Comparison of ENCODE assay signal across 8 mouse cellular contexts in the genomic region with DNA sequence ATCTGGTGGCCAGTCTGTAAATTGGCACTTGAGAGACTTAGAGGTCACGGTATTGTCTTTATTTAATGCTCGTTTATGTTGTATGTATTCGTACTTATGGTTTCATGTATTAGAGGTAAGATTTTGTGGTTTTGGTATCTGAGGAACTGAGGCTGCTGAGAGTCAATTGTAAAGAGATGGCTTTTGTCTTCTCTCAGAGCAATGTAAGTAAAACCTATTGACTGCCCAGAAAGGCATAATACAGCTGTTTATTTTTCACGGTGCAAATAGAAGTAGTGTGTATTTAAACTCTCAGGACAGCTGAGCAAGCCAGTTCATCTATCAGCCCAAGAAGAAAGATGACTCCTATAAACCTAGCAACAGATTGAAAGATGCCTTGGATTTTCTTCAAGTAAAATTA. TPM values are rescaled to one million over a fixed set of nuclear protein-coding genes. Genes with fewer than 3 reads are reported as not detected.
DNase-seq lines count a peak whose midpoint lies in the region; ATAC-seq and TF ChIP-seq lines count a peak whose summit lies in the region.

No protein-coding gene starts in this region.

- peaks cover 16% of the 10 kb centered on the region for H3K36me3 ChIP-seq in forebrain, embryonic 13.5 days (ENCODE audit: poor library complexity, severe bottlenecking)
- H3K36me3 ChIP-seq in liver, embryonic 15.5 days (replicated peaks), result peaks cover 20% of the 10 kb centered on the region

- intact Hi-C loops in gastrocnemius, adult 2 months (cut with DNase I), result loop anchor here (2.0 kb wide), 1 partner anchor 62 kb away; a partner anchor contains a TSS
- intact Hi-C loops in gastrocnemius, postnatal 14 days (cut with DNase I; ENCODE audit: low total_unique reads), result no loop called here

- peak overlapping the region; percentile 100 for H3K9ac ChIP-seq in forebrain, embryonic 13.5 days
- peak overlapping the region; percentile 99 for H3K9ac ChIP-seq in liver, embryonic 15.5 days

- no peak for DNase-seq in gastrocnemius, adult 2 months
- no peak for DNase-seq in gastrocnemius, postnatal 14 days
- peak; percentile 68 for DNase-seq in A20 (ENCODE audit: low read depth, low spot score)
- no peak for DNase-seq in frontal cortex, postnatal 25 days (ENCODE audit: low spot score in 2 of 2)
- DNase-seq in urinary bladder, adult 2 months (ENCODE audit: low spot score), result no peak
- no peak for DNase-seq in layer of hippocampus, postnatal 36 days

- H3K27ac ChIP-seq in gastrocnemius, adult 2 months, result peak overlapping the region; percentile 99
- H3K27ac ChIP-seq in forebrain, embryonic 13.5 days, result peak overlapping the region; percentile 99
- H3K27ac ChIP-seq in liver, embryonic 15.5 days (replicated peaks), result peak overlapping the region; percentile 96

- H3K27me3 ChIP-seq in forebrain, embryonic 13.5 days, result no peaks in the 10 kb centered on the region
- H3K27me3 ChIP-seq in liver, embryonic 15.5 days, result no peaks in the 10 kb centered on the region

- H3K4me2 ChIP-seq in forebrain, embryonic 13.5 days, result peak overlapping the region; percentile 94
- H3K4me2 ChIP-seq in liver, embryonic 15.5 days, result peak overlapping the region; percentile 80

- no peak for TF ChIP-seq CTCF in gastrocnemius, adult 2 months (IDR thresholded peaks at IDR 0.05)

- H3K9me3 ChIP-seq in forebrain, embryonic 13.5 days (replicated peaks), result no peaks in the 10 kb centered on the region
- H3K9me3 ChIP-seq in liver, embryonic 15.5 days (replicated peaks), result no peaks in the 10 kb centered on the region

- WGBS in forebrain, embryonic 13.5 days, result 12% methylated on average over 4 of the region's 4 CpGs
- 3% methylated on average over 4 of the region's 4 CpGs for whole genome bisulfite sequencing in liver, embryonic 15.5 days (ENCODE audit: insufficient replicate concordance)

- ATAC-seq in forebrain, embryonic 13.5 days, result no peak
- ATAC-seq in liver, embryonic 15.5 days (ENCODE audit: insufficient read depth), result no peak

- H3K4me3 ChIP-seq in gastrocnemius, adult 2 months, result peak overlapping the region; percentile 99
- H3K4me3 ChIP-seq in forebrain, embryonic 13.5 days, result peak overlapping the region; percentile 88
- H3K4me3 ChIP-seq in liver, embryonic 15.5 days (replicated peaks), result peak overlapping the region; percentile 94

- peaks cover 40% of the 10 kb centered on the region for H3K4me1 ChIP-seq in forebrain, embryonic 13.5 days
- H3K4me1 ChIP-seq in liver, embryonic 15.5 days (replicated peaks), result peaks cover 48% of the 10 kb centered on the region

RNA-seq across cellular contexts. Expression of a gene that starts 0.6 kb away (rescaled TPM):
- total RNA-seq in gastrocnemius, adult 2 months (2021), result 10 to 100 TPM; 14.0 to 14.6 TPM
- 10 to 100 TPM; 12.8 to 14.2 TPM for total RNA-seq in gastrocnemius, postnatal 14 days (2021)
- polyA plus RNA-seq in forebrain, embryonic 13.5 days (2015; fragmentation: Nextera tagmentation; extraction: Ambion mirVana), result 10.0 TPM in 2 replicates
- polyA plus RNA-seq in liver, embryonic 15.5 days (2015; fragmentation: Nextera tagmentation; extraction: Ambion mirVana), result 4.6 and 5.0 TPM in 2 replicates
- polyA plus RNA-seq in urinary bladder, adult 2 months (2012; rRNA removed), result 7.6 and 8.4 TPM in 2 replicates
- total RNA-seq in layer of hippocampus, postnatal 36 days (2021), result 10 to 100 TPM; 28.8 to 34.6 TPM
